Mouse (Mus musculus) limb, embryonic 14.5 days (tissue): ENCODE results near the gene Gabbr2. TPM values are rescaled to one million over a fixed set of nuclear protein-coding genes. Genes with fewer than 3 reads are reported as not detected.

ENCODE experiments used
- ATAC-seq: fragments of 200-750 bp; cut with Nextera tagmentation; 2 replicates; pipeline ENCODE4 v1.8.0; 2017; ENCODE audit warnings: low read depth, moderate number of reproducible peaks, moderate TSS enrichment; ENCODE audit not compliant: low FRiP score
- DNase-seq: peaks from one replicate; pipeline ENCODE4 v3.0.0-alpha.2; 2015; ENCODE audit warnings: low spot score
- H3K27ac ChIP-seq: fragments of 300-500 bp; sonication (generic); replicated peaks from 2 replicates; pipeline ENCODE4 v1.5.1; 2014; ENCODE audit warnings: low read depth, mild to moderate bottlenecking, low read length, moderate library complexity, mixed read lengths
- H3K27me3 ChIP-seq: fragments of 300-500 bp; sonication (generic); 2 replicates; pipeline ENCODE4 v1.6.1; 2014; ENCODE audit warnings: low read length, mixed read lengths; ENCODE audit not compliant: control insufficient read depth, insufficient read depth
- H3K36me3 ChIP-seq: fragments of 300-500 bp; sonication (generic); 2 replicates; pipeline ENCODE4 v1.6.1; 2014; ENCODE audit warnings: mild to moderate bottlenecking, low read length, moderate library complexity, mixed read lengths; ENCODE audit not compliant: control insufficient read depth, insufficient read depth
- H3K4me1 ChIP-seq: fragments of 300-500 bp; sonication (generic); 2 replicates; pipeline ENCODE4 v1.6.1; 2014; ENCODE audit warnings: antibody characterized with exemption, low read length, mixed read lengths; ENCODE audit not compliant: control insufficient read depth, insufficient read depth
- H3K4me2 ChIP-seq: fragments of 300-500 bp; sonication (generic); replicated peaks from 2 replicates; pipeline ENCODE4 v1.6.1; 2014; ENCODE audit warnings: low read depth, mild to moderate bottlenecking, low read length, moderate library complexity; ENCODE audit not compliant: severe bottlenecking
- H3K4me3 ChIP-seq: fragments of 300-500 bp; sonication (generic); replicated peaks from 2 replicates; pipeline ENCODE4 v1.5.1; 2014; ENCODE audit warnings: low read length
- H3K9ac ChIP-seq: fragments of 300-500 bp; sonication (generic); 2 replicates; pipeline ENCODE4 v1.6.1; 2014; ENCODE audit warnings: mild to moderate bottlenecking, low read depth, low read length, moderate library complexity; ENCODE audit not compliant: severe bottlenecking
- H3K9me3 ChIP-seq: fragments of 300-500 bp; sonication (generic); 2 replicates; pipeline ENCODE4 v1.6.1; 2016; ENCODE audit warnings: low read length; ENCODE audit not compliant: control insufficient read depth
- POLR2A ChIP-seq: fragments of 200-500 bp; IDR thresholded peaks from 2 replicates; pipeline ENCODE4 v1.8.0; 2012; ENCODE audit warnings: inconsistent platforms, mild to moderate bottlenecking, moderate library complexity, borderline replicate concordance; ENCODE audit not compliant: insufficient read depth, insufficient read length; ENCODE audit errors: extremely low read depth
- WGBS: fragments of 180-500 bp; shearing (Covaris S2); extraction: QIAGEN DNeasy Blood & Tissue Kit; methylation state at CpG from one replicate; pipeline ENCODE4 v1.1.7; 2014; 5-methylcytosine and 5-hydroxymethylcytosine counted together
- polyA plus RNA-seq, 2 experiments: library from polyadenylated mRNA; depleted of rRNA in 1 of 2; stranded (reverse) in 1 of 2; unstranded in 1 of 2; fragments of >200 nt; fragmentation: Nextera tagmentation in 1 of 2; extraction: Ambion mirVana in 1 of 2; gene quantifications; 2 replicates each; pipeline versions ENCODE4 v1.2.1 to v1.2.3; 2012 to 2014

Gene Gabbr2
- polyA plus RNA-seq, 2 experiments, result 0.15 to 0.30 TPM

GRCm38 (mm10) chr4:46791268-46791951 is 200.3 kb downstream of the Gabbr2 start:
- Histone ChIP-seq H3K4me1 (no peaks in the 10 kb centered on the region), H3K9ac (no peak overlapping the region), H3K27ac (no peak overlapping the region), H3K4me2 (no peak overlapping the region), H3K4me3 (no peak overlapping the region), H3K36me3 (no peaks in the 10 kb centered on the region), H3K27me3 (no peaks in the 10 kb centered on the region), H3K9me3 (no peaks in the 10 kb centered on the region)
- no peak for TF ChIP-seq POLR2A
- 84% methylated on average over 14 of the region's 14 CpGs for WGBS
- DNase-seq (no peak), ATAC-seq (no peak)

GRCm38 (mm10) chr4:46790609-46791267 is 200.9 kb downstream of the Gabbr2 start:
- Histone ChIP-seq H3K4me3 (no peak overlapping the region), H3K9ac (no peak overlapping the region), H3K27me3 (no peaks in the 10 kb centered on the region), H3K27ac (no peak overlapping the region), H3K4me1 (no peaks in the 10 kb centered on the region), H3K4me2 (no peak overlapping the region), H3K36me3 (no peaks in the 10 kb centered on the region), H3K9me3 (no peaks in the 10 kb centered on the region)
- WGBS, result 61% methylated on average over 9 of the region's 9 CpGs
- ATAC-seq, result no peak
- DNase-seq, result no peak
- no peak for TF ChIP-seq POLR2A

- WGBS, result 79% methylated on average over 14 of the region's 14 CpGs
- Histone ChIP-seq H3K4me1 (no peaks in the 10 kb centered on the region), H3K27ac (no peak overlapping the region), H3K4me3 (no peak overlapping the region), H3K27me3 (no peaks in the 10 kb centered on the region), H3K36me3 (no peaks in the 10 kb centered on the region), H3K9ac (no peak overlapping the region), H3K9me3 (no peaks in the 10 kb centered on the region), H3K4me2 (no peak overlapping the region)
- no peak for DNase-seq
- no peak for ATAC-seq
- no peak for TF ChIP-seq POLR2A
Measured at GRCm38 (mm10) chr4:46784430-46785049, 207.1 kb downstream of the Gabbr2 start.

GRCm38 (mm10) chr4:46781109-46781508 is 210.6 kb downstream of the Gabbr2 start:
- no peak overlapping the region for H3K4me2 ChIP-seq
- no peak overlapping the region for H3K9ac ChIP-seq
- no peak for TF ChIP-seq POLR2A
- H3K9me3 ChIP-seq, result no peaks in the 10 kb centered on the region
- H3K4me1 ChIP-seq, result no peaks in the 10 kb centered on the region
- H3K4me3 ChIP-seq, result no peak overlapping the region
- H3K36me3 ChIP-seq, result no peaks in the 10 kb centered on the region
- no peak for ATAC-seq
- H3K27ac ChIP-seq, result no peak overlapping the region
- no peaks in the 10 kb centered on the region for H3K27me3 ChIP-seq
- 60% methylated on average over 6 of the region's 6 CpGs for WGBS
- DNase-seq, result no peak

- Histone ChIP-seq H3K4me3 (no peak overlapping the region), H3K4me2 (no peak overlapping the region), H3K4me1 (no peaks in the 10 kb centered on the region), H3K36me3 (no peaks in the 10 kb centered on the region), H3K9ac (no peak overlapping the region), H3K9me3 (no peaks in the 10 kb centered on the region), H3K27ac (no peak overlapping the region), H3K27me3 (no peaks in the 10 kb centered on the region)
- WGBS, result 79% methylated on average over 5 of the region's 5 CpGs
- no peak for TF ChIP-seq POLR2A
- DNase-seq (no peak), ATAC-seq (no peak)
Measured at GRCm38 (mm10) chr4:46775959-46776358, 215.7 kb downstream of the Gabbr2 start.
